ENCODE assay signal across 13 mouse cellular contexts in genomic region chr5:76844618-76845186, GRCm38 (mm10).
A peak's percentile ranks its signal among the peaks of the same experiment; 100 is the strongest.
DNase-seq lines count a peak whose midpoint lies in the region; ATAC-seq lines count a peak whose summit lies in the region.
"Had no signal": no experiment of that assay in that cellular context is flagged by ENCODE, and none has a peak within 500 bp of the region (broad histone marks: within the 10 kb centered on the region; RNA-seq: fewer than 3 reads in every experiment).

No protein-coding gene starts in this region.

- no peaks in the 10 kb centered on the region for H3K27me3 ChIP-seq in limb, embryonic 12.5 days
- no peaks in the 10 kb centered on the region for H3K27me3 ChIP-seq in limb, embryonic 10.5 days (ENCODE audit: low read depth, poor library complexity, severe bottlenecking)
- no peaks in the 10 kb centered on the region for H3K27me3 ChIP-seq in embryonic facial prominence, embryonic 15.5 days
- no peaks in the 10 kb centered on the region for H3K27me3 ChIP-seq in hindbrain, embryonic 13.5 days
- H3K27me3 ChIP-seq in midbrain, embryonic 15.5 days (replicated peaks), result no peaks in the 10 kb centered on the region
- H3K27me3 ChIP-seq: heart, embryonic 12.5 days; liver, embryonic 15.5 days had no signal

- H3K36me3 ChIP-seq in limb, embryonic 12.5 days, result 0 out of 2 replicates have a peak, but pooled peaks cover 6% of the 10 kb centered on the region
- H3K36me3 ChIP-seq in limb, embryonic 10.5 days, result peaks cover 24% of the 10 kb centered on the region
- H3K36me3 ChIP-seq in embryonic facial prominence, embryonic 15.5 days, result no peaks in the 10 kb centered on the region
- H3K36me3 ChIP-seq in hindbrain, embryonic 13.5 days, result peaks cover 15% of the 10 kb centered on the region
- no peaks in the 10 kb centered on the region for H3K36me3 ChIP-seq in midbrain, embryonic 15.5 days (replicated peaks)
- H3K36me3 ChIP-seq: heart, embryonic 12.5 days; liver, embryonic 15.5 days had no signal

- H3K27ac ChIP-seq in limb, embryonic 12.5 days, result 0 out of 2 replicates have a peak overlapping the region, but pooled peaks have one; percentile 35
- H3K27ac ChIP-seq in limb, embryonic 10.5 days, result no peak overlapping the region
- 0 out of 2 replicates have a peak overlapping the region, but pooled peaks have one; percentile 39 for H3K27ac ChIP-seq in embryonic facial prominence, embryonic 15.5 days (replicated peaks)
- H3K27ac ChIP-seq in hindbrain, embryonic 13.5 days, result peak overlapping the region; percentile 76
- H3K27ac ChIP-seq in midbrain, embryonic 15.5 days, result peak overlapping the region; percentile 63
- H3K27ac ChIP-seq: liver, embryonic 15.5 days; stomach, postnatal 0 days had no signal

- ATAC-seq in limb, embryonic 12.5 days (ENCODE audit: insufficient number of reproducible peaks, insufficient read depth, low FRiP score, low TSS enrichment, low read depth), result no peak
- ATAC-seq in embryonic facial prominence, embryonic 15.5 days (ENCODE audit: insufficient number of reproducible peaks, low FRiP score, low TSS enrichment, low read depth), result no peak
- no peak for ATAC-seq in hindbrain, embryonic 13.5 days (ENCODE audit: low FRiP score)
- peak; percentile 59 for ATAC-seq in midbrain, embryonic 15.5 days (replicated peaks)

- 83% methylated on average over 14 of the region's 14 CpGs for WGBS in limb, embryonic 12.5 days
- WGBS in limb, embryonic 10.5 days, result 89% methylated on average over 14 of the region's 14 CpGs
- 77% methylated on average over 14 of the region's 14 CpGs for whole genome bisulfite sequencing in embryonic facial prominence, embryonic 15.5 days
- WGBS in hindbrain, embryonic 13.5 days, result 48% methylated on average over 14 of the region's 14 CpGs
- WGBS in midbrain, embryonic 15.5 days, result 52% methylated on average over 14 of the region's 14 CpGs

- H3K9ac ChIP-seq in limb, embryonic 12.5 days (replicated peaks), result no peak overlapping the region
- no peak overlapping the region for H3K9ac ChIP-seq in embryonic facial prominence, embryonic 15.5 days
- H3K9ac ChIP-seq in hindbrain, embryonic 13.5 days, result peak overlapping the region; percentile 20
- no peak overlapping the region for H3K9ac ChIP-seq in midbrain, embryonic 15.5 days
- H3K9ac ChIP-seq: heart, embryonic 12.5 days; liver, embryonic 15.5 days had no signal

- H3K9me3 ChIP-seq in limb, embryonic 12.5 days, result no peaks in the 10 kb centered on the region
- H3K9me3 ChIP-seq in limb, embryonic 10.5 days (replicated peaks), result no peaks in the 10 kb centered on the region
- H3K9me3 ChIP-seq in embryonic facial prominence, embryonic 15.5 days (replicated peaks), result no peaks in the 10 kb centered on the region
- H3K9me3 ChIP-seq in hindbrain, embryonic 13.5 days, result no peaks in the 10 kb centered on the region
- no peaks in the 10 kb centered on the region for H3K9me3 ChIP-seq in midbrain, embryonic 15.5 days
- H3K9me3 ChIP-seq: heart, embryonic 12.5 days; liver, embryonic 15.5 days had no signal

- H3K4me1 ChIP-seq in limb, embryonic 12.5 days (replicated peaks), result no peaks in the 10 kb centered on the region
- peaks cover 6% of the 10 kb centered on the region; the same call in 1 of the 2 replicates for H3K4me1 ChIP-seq in limb, embryonic 10.5 days
- no peaks in the 10 kb centered on the region for H3K4me1 ChIP-seq in embryonic facial prominence, embryonic 15.5 days
- peaks cover 28% of the 10 kb centered on the region for H3K4me1 ChIP-seq in hindbrain, embryonic 13.5 days (replicated peaks)
- H3K4me1 ChIP-seq in midbrain, embryonic 15.5 days, result peaks cover 23% of the 10 kb centered on the region

- no peak for DNase-seq in limb, embryonic 10.5 days (ENCODE audit: low spot score)
- no peak for DNase-seq in ovary, postnatal 36 days (ENCODE audit: low spot score)
- DNase-seq in spleen, adult 12 weeks (ENCODE audit: low spot score), result no peak
- DNase-seq in cerebellum, postnatal 36 days, result no peak
- DNase-seq: cerebellum, adult 8-10 months; thymus, postnatal 25 days had no signal

- H3K4me3 ChIP-seq in limb, embryonic 12.5 days (replicated peaks), result no peak overlapping the region
- H3K4me3 ChIP-seq in limb, embryonic 10.5 days, result no peak overlapping the region
- H3K4me3 ChIP-seq in embryonic facial prominence, embryonic 15.5 days (replicated peaks), result no peak overlapping the region
- no peak overlapping the region for H3K4me3 ChIP-seq in hindbrain, embryonic 13.5 days
- H3K4me3 ChIP-seq in midbrain, embryonic 15.5 days, result no peak overlapping the region
- H3K4me3 ChIP-seq: heart, embryonic 12.5 days; liver, embryonic 15.5 days had no signal

- H3K4me2 ChIP-seq in limb, embryonic 12.5 days, result no peak overlapping the region
- no peak overlapping the region for H3K4me2 ChIP-seq in embryonic facial prominence, embryonic 15.5 days (replicated peaks)
- H3K4me2 ChIP-seq in hindbrain, embryonic 13.5 days, result no peak overlapping the region
- no peak overlapping the region for H3K4me2 ChIP-seq in midbrain, embryonic 15.5 days
- H3K4me2 ChIP-seq: heart, embryonic 12.5 days; liver, embryonic 15.5 days had no signal
